Mouse (Mus musculus) hindbrain, embryonic 10.5 days (tissue): ENCODE results near the gene Elovl2. TPM values are rescaled to one million over a fixed set of nuclear protein-coding genes. Genes with fewer than 3 reads are reported as not detected.

ENCODE experiments used
- DNase-seq: peaks from one replicate; pipeline ENCODE4 v3.0.0-alpha.2; 2017; ENCODE audit warnings: low spot score
- H3K27ac ChIP-seq: fragments of 300-500 bp; sonication (generic); 2 replicates; pipeline ENCODE4 v1.5.1; 2016; ENCODE audit warnings: mild to moderate bottlenecking, moderate library complexity
- H3K27me3 ChIP-seq: fragments of 300-500 bp; sonication (generic); 2 replicates; pipeline ENCODE4 v1.6.1; 2016; ENCODE audit warnings: mild to moderate bottlenecking; ENCODE audit not compliant: poor library complexity, insufficient read depth, severe bottlenecking
- H3K36me3 ChIP-seq: fragments of 300-500 bp; sonication (generic); 2 replicates; pipeline ENCODE4 v1.6.1; 2016; ENCODE audit warnings: mild to moderate bottlenecking, moderate library complexity
- H3K4me1 ChIP-seq: fragments of 300-500 bp; sonication (generic); replicated peaks from 2 replicates; pipeline ENCODE4 v1.6.1; 2016; ENCODE audit warnings: mild to moderate bottlenecking
- H3K4me3 ChIP-seq: fragments of 300-500 bp; sonication (generic); 2 replicates; pipeline ENCODE4 v1.5.1; 2016; ENCODE audit warnings: mild to moderate bottlenecking, moderate library complexity
- H3K9me3 ChIP-seq: fragments of 300-500 bp; sonication (generic); 2 replicates; pipeline ENCODE4 v1.6.1; 2016; ENCODE audit warnings: mild to moderate bottlenecking, moderate library complexity
- WGBS: fragments of 180-500 bp; shearing (Covaris S2); methylation state at CpG from one replicate; pipeline ENCODE4 v1.1.7; 2016; 5-methylcytosine and 5-hydroxymethylcytosine counted together
- polyA plus RNA-seq: library from polyadenylated mRNA; unstranded; fragments of >200 nt; fragmentation: Nextera tagmentation; extraction: Ambion mirVana; gene quantifications from 2 replicates; pipeline ENCODE4 v1.2.1, GENCODE M21; 2016

Gene Elovl2
- polyA plus RNA-seq, 1 experiment from 2014 or later = 38.2 TPM

- no peak overlapping the region for H3K4me3 ChIP-seq
- 91% methylated on average over 2 of the region's 2 CpGs for WGBS
- no peaks in the 10 kb centered on the region for H3K27me3 ChIP-seq
- no peak overlapping the region for H3K27ac ChIP-seq
- H3K9me3 ChIP-seq = no peaks in the 10 kb centered on the region
- DNase-seq = no peak
- peaks cover 15% of the 10 kb centered on the region for H3K4me1 ChIP-seq
- H3K36me3 ChIP-seq = peaks cover 10% of the 10 kb centered on the region; the same call in 1 of the 2 replicates
These were observed 19.3 kb downstream of the Elovl2 start for GRCm38 (mm10) chr13:41200861-41201260.

GRCm38 (mm10) chr13:41195640-41196333, 24.4 kb downstream of the Elovl2 start:
- WGBS = 65% methylated on average over 3 of the region's 3 CpGs
- no peak for DNase-seq
- no peaks in the 10 kb centered on the region for H3K27me3 ChIP-seq
- H3K36me3 ChIP-seq = peaks cover 37% of the 10 kb centered on the region
- no peaks in the 10 kb centered on the region for H3K9me3 ChIP-seq
- no peak overlapping the region for H3K27ac ChIP-seq
- no peaks in the 10 kb centered on the region; the same call in 1 of the 2 replicates for H3K4me1 ChIP-seq
- no peak overlapping the region for H3K4me3 ChIP-seq

- H3K4me3 ChIP-seq = no peak overlapping the region
- no peaks in the 10 kb centered on the region for H3K27me3 ChIP-seq
- no peaks in the 10 kb centered on the region for H3K9me3 ChIP-seq
- no peak overlapping the region for H3K27ac ChIP-seq
- H3K36me3 ChIP-seq = peaks cover 92% of the 10 kb centered on the region
- no peak for DNase-seq
- H3K4me1 ChIP-seq = no peaks in the 10 kb centered on the region
- 84% methylated on average over 6 of the region's 6 CpGs for WGBS
These were observed 32.3 kb downstream of the Elovl2 start for GRCm38 (mm10) chr13:41187886-41188285.

GRCm38 (mm10) chr13:41158426-41158825, 61.8 kb downstream of the Elovl2 start:
- Histone ChIP-seq H3K36me3 (no peaks in the 10 kb centered on the region), H3K4me3 (no peak overlapping the region), H3K9me3 (no peaks in the 10 kb centered on the region), H3K27me3 (no peaks in the 10 kb centered on the region), H3K4me1 (no peaks in the 10 kb centered on the region), H3K27ac (no peak overlapping the region)
- no peak for DNase-seq
- 72% methylated on average over 5 of the region's 5 CpGs for WGBS

DNA sequence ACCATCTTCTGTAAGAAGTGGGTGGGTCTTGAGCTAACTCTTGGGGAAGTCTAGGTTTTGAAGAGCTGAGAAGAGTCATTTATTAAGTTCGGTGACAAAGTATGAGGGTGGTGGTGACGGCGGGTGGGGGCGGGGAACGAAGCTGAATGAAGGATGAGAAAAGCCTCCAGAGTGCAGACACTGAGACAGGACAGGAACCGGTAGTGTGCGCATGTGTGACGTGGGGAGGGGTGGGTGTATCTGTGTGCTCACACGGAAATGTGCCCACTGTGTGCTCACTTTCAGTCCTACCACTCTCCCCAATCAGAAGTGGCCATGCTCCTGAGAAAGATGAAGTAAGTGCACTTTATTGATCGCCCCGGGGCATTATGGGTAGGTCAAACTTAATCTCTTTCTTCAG, 67.1 kb downstream of the Elovl2 start:
- 88% methylated on average over 11 of the region's 11 CpGs for WGBS

DNA sequence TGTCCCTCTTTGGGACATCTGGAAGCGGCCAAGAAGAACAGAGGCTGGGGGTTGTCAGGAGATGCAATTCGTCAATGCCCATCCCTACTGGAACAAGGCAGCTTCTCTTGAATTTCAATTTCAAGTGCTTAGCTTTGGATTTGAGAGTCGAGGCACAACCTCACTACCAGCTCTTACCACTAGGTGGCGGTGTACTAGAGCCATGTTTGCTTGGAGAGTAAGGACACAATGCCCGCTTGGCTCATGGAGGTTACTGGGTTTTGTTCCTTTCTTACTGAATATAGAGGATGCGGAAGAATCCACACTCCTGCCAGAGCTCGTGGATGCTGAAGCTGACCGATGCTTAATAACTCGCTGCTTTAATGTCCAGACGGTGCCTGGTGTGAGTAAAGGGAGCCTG, 73.9 kb downstream of the Elovl2 start:
- 76% methylated on average over 10 of the region's 10 CpGs for WGBS
- Histone ChIP-seq H3K36me3 (no peaks in the 10 kb centered on the region), H3K27me3 (no peaks in the 10 kb centered on the region), H3K4me1 (no peaks in the 10 kb centered on the region), H3K4me3 (no peak overlapping the region), H3K9me3 (0 out of 2 replicates have a peak, but pooled peaks cover 3% of the 10 kb centered on the region), H3K27ac (no peak overlapping the region)
- DNase-seq = peak; percentile 56

More for the DNA sequence above, 67.1 kb downstream of the Elovl2 start:
- Histone ChIP-seq H3K36me3 (no peaks in the 10 kb centered on the region), H3K9me3 (no peaks in the 10 kb centered on the region), H3K4me3 (no peak overlapping the region), H3K27ac (no peak overlapping the region), H3K4me1 (no peaks in the 10 kb centered on the region), H3K27me3 (no peaks in the 10 kb centered on the region)
- DNase-seq = no peak

- Histone ChIP-seq H3K9me3 (0 out of 2 replicates have a peak, but pooled peaks cover 3% of the 10 kb centered on the region), H3K4me1 (no peaks in the 10 kb centered on the region), H3K4me3 (no peak overlapping the region), H3K27ac (no peak overlapping the region), H3K27me3 (no peaks in the 10 kb centered on the region), H3K36me3 (no peaks in the 10 kb centered on the region)
- WGBS = 66% methylated on average over 6 of the region's 6 CpGs
- DNase-seq = no peak
These were observed 74.7 kb downstream of the Elovl2 start for GRCm38 (mm10) chr13:41145433-41145970.

DNA sequence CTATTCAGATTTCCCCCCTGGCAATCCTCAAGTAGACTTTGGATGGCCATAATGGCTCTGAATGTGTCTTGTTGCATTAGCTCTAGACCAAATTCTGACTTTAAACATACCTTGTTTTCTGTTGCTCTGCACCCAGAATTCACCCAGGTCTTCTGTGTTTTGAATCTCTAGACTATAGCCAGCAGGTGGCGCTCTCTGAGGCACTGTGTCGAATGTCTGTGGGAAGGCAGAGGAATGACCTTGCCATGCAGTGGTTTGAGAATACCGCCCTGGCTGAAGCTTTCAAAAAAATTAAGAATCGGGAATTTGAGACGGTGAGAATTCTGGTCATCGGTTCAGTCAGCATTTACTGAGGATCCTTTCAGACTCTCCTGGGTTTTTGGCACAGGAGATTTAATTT, 85.3 kb downstream of the Elovl2 start:
- no peaks in the 10 kb centered on the region for H3K27me3 ChIP-seq
- H3K4me3 ChIP-seq = no peak overlapping the region
- WGBS = 9% methylated on average over 6 of the region's 6 CpGs
- H3K36me3 ChIP-seq = no peaks in the 10 kb centered on the region
- peak; percentile 68 for DNase-seq
- no peaks in the 10 kb centered on the region for H3K4me1 ChIP-seq
- H3K27ac ChIP-seq = no peak overlapping the region
- H3K9me3 ChIP-seq = no peaks in the 10 kb centered on the region

Other genes with a start within 250 kb of the Elovl2 start
- gene Pak1ip1, start 219.4 kb downstream of the Elovl2 start, polyA plus RNA-seq = 75.8 and 80.5 TPM in 2 replicates
- 211 and 234 TPM in 2 replicates for gene Tmem14c, start 204.1 kb downstream of the Elovl2 start, polyA plus RNA-seq
- 0.91 and 1.8 TPM in 2 replicates for gene Mak, start 140.7 kb downstream of the Elovl2 start, polyA plus RNA-seq
- not detected in 2 replicates for gene Gcm2, start 109.4 kb downstream of the Elovl2 start, polyA plus RNA-seq
- 0.15 TPM in 1 of 2 replicates, not detected in the other for gene Sycp2l, start 106.1 kb downstream of the Elovl2 start, polyA plus RNA-seq
- 9.8 and 10.3 TPM in 2 replicates for gene Smim13, start 29.4 kb upstream of the Elovl2 start, polyA plus RNA-seq
- gene Gm17364, start 53.6 kb upstream of the Elovl2 start, polyA plus RNA-seq = not detected in 2 replicates